Mouse (Mus musculus) kidney, adult 2 months (tissue): ENCODE measurements around the gene Opn4.

Experiments used
- CTCF ChIP-seq: fragments of 200-500 bp; conservative IDR thresholded peaks from 2 replicates; pipeline ENCODE4 v1.5.1; 2011; ENCODE audit warnings: low read depth, mild to moderate bottlenecking, control low read depth, low read length, moderate library complexity, mixed read lengths; ENCODE audit not compliant: insufficient read depth, insufficient read length
- POLR2A ChIP-seq: fragments of 200-500 bp; IDR thresholded peaks from one replicate; pipeline ENCODE4 v1.6.1; 2011; ENCODE audit warnings: low read depth, low read length, control low read depth

DNA sequence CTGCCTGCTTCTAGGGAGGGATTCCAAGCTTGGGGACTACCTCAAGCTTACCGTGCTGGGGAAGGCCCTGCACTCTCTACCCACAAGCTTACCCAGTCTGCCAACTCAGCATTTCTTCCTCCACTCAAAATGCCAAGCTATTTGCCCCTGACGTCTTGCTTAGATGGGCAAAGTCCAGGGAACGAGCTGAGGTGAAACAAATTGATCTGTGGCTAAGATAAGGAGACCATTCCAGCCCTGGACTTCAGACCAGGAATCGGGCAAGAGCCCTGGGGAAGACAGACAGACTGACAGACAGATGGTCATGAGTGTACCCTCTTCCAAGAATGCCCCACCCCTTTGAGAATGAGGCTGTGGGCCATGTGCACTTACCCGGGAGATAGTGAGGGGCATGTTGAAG, 11.9 kb downstream of the Opn4 start:
- TF ChIP-seq CTCF (no peak), POLR2A (no peak)
